Mouse (Mus musculus): Measurements from ENCODE around the gene E430018J23Rik. TPM values are rescaled to one million over a fixed set of nuclear protein-coding genes. Genes with fewer than 3 reads are reported as not detected.
A peak's percentile ranks its signal among the peaks of the same experiment; 100 is the strongest.
"Not testable (repeated sequence)": the region's sequence is repeated elsewhere in the genome, so short reads cannot be mapped to it uniquely, and the experiment has no call there.

E430018J23Rik gene
- polyA plus RNA-seq, 1 experiment from 2014 or later = 8.1 TPM

DNA sequence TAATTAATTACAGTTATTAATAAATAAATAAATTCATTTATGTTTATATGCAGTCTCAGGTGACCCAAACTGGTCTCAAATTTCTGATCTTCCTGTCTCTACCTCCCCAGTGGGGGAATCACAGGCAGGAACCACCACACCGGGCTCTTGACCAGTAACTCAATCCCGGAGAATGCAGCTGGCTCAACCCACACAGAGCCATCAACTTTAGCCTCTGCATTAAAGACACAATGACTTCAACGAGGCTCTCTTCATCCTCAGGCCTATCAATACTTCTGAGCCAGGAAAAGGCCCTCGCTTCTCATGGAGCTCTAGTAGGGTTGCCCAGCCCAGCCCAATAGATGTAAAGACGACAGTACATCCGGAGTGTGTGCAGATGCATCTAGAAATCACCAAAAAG lies 10.7 kb upstream of the E430018J23Rik start:
- H3K27ac ChIP-seq = not testable (repeated sequence)

GRCm38 (mm10) chr7:127402980-127403379 lies 9.6 kb upstream of the E430018J23Rik start:
- no peak overlapping the region for H3K9ac ChIP-seq
- no peak overlapping the region for H3K4me3 ChIP-seq
- H3K27ac ChIP-seq = no peak overlapping the region
- 41% methylated on average over 2 of the region's 2 CpGs for WGBS
- peaks cover 6% of the 10 kb centered on the region for H3K4me1 ChIP-seq
- peaks cover 7% of the 10 kb centered on the region for H3K36me3 ChIP-seq
- no peak for ATAC-seq (ENCODE audit: insufficient number of reproducible peaks, low FRiP score, low TSS enrichment, low read depth)
- no peaks in the 10 kb centered on the region for H3K9me3 ChIP-seq
- H3K27me3 ChIP-seq = no peaks in the 10 kb centered on the region
- H3K4me2 ChIP-seq = no peak overlapping the region

More for the DNA sequence above, 10.7 kb upstream of the E430018J23Rik start:
- not testable (repeated sequence) for H3K4me2 ChIP-seq; H3K9me3 ChIP-seq; H3K9ac ChIP-seq; H3K4me3 ChIP-seq; ATAC-seq (ENCODE audit: insufficient number of reproducible peaks, low FRiP score, low TSS enrichment, low read depth); H3K4me1 ChIP-seq; H3K36me3 ChIP-seq; H3K27me3 ChIP-seq
- 89% methylated on average over 6 of the region's 6 CpGs for WGBS

DNA sequence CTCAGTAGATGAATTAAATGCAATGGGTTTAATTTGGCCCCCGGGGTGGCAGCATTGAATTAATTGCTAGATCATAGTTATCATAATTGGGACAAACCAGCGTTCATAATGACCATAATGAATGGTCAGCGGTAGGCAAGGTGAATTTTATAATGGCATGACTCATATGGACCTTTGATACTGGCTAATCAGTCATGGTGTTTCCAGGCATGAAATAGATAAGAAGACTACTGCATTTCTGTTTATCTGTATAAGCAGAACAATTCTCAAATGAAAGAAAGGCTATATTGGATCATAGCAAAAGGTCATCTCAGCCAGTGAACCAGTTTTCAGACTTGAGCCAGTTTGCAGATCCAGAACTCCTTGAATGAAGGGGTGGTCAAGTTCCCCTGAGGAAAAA lies 6.9 kb upstream of the E430018J23Rik start:
- 61% methylated on average over 3 of the region's 3 CpGs for WGBS
- no peak for ATAC-seq (ENCODE audit: insufficient number of reproducible peaks, low FRiP score, low TSS enrichment, low read depth)
- H3K4me2 ChIP-seq = no peak overlapping the region

DNA sequence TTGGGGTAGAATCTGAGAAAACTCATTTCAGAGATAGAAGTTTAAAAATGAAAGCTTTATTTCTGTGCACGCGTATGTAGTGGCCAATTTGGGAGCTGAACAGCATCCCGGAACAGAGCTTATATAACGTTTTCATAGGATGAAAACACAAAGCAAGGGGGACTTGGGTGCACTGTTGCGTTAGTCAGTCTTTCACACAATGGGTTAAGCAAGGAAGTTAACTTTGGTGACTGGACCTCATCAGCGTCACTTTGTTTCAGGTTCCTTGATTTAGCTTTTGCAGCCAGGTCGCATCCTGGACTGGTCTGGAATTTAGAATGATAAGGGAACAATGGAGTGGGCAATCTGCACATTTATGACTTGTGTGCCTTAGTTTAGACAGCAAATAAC lies 510 bp upstream of the E430018J23Rik start:
- H3K36me3 ChIP-seq = peaks cover 11% of the 10 kb centered on the region
- H3K9ac ChIP-seq = peak overlapping the region; percentile 17; the same call in 1 of the 2 replicates
- peak overlapping the region; percentile 90 for H3K27ac ChIP-seq
- H3K4me1 ChIP-seq = peaks cover 7% of the 10 kb centered on the region
- H3K9me3 ChIP-seq = no peaks in the 10 kb centered on the region
- H3K4me2 ChIP-seq = peak overlapping the region; percentile 81
- 13% methylated on average over 7 of the region's 7 CpGs for WGBS
- no peak for ATAC-seq (ENCODE audit: insufficient number of reproducible peaks, low FRiP score, low TSS enrichment, low read depth)
- H3K27me3 ChIP-seq = no peaks in the 10 kb centered on the region
- H3K4me3 ChIP-seq = peak overlapping the region; percentile 68

More for the DNA sequence above, 6.9 kb upstream of the E430018J23Rik start:
- no peak overlapping the region for H3K27ac ChIP-seq
- peaks cover 7% of the 10 kb centered on the region for H3K36me3 ChIP-seq
- H3K4me1 ChIP-seq = no peaks in the 10 kb centered on the region
- no peak overlapping the region for H3K9ac ChIP-seq
- no peak overlapping the region for H3K4me3 ChIP-seq
- H3K9me3 ChIP-seq = no peaks in the 10 kb centered on the region
- no peaks in the 10 kb centered on the region for H3K27me3 ChIP-seq

DNA sequence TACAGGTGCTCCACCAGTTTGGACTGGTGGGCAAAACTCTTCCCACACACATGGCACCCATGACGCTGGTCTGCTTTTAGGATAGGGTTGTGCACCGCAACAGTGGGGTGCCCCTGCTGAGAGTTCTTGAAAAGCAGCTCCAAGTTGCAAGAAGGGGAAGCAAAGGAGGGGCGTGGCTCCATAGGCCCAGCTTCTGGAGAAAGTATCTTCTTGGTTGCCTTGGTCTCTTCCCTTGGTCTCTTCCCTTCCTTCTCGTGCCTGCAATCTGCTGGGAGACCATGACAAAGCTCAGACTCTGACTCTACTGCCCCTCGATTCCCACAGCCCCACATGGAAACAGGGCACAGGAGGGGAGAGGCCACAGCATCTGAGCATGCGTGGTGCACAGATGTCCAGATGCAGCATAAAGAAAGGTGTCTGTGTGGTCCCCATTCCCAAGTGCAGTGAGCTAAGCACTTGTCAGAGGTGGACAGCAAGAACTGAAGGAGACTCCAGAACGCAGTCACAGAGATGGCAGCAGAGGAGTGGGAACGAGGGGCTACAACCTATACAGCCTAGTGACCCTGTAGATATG lies 1.1 kb downstream of the E430018J23Rik start:
- Histone ChIP-seq H3K4me3 (peak overlapping the region; percentile 68), H3K27ac (0 out of 2 replicates have a peak overlapping the region, but pooled peaks have one; percentile 90), H3K27me3 (no peaks in the 10 kb centered on the region), H3K4me2 (peak overlapping the region; percentile 81), H3K4me1 (peaks cover 7% of the 10 kb centered on the region), H3K9me3 (no peaks in the 10 kb centered on the region), H3K36me3 (peaks cover 11% of the 10 kb centered on the region), H3K9ac (peak overlapping the region; percentile 17; the same call in 1 of the 2 replicates)
- 84% methylated on average over 8 of the region's 8 CpGs for WGBS
- ATAC-seq (ENCODE audit: insufficient number of reproducible peaks, low FRiP score, low TSS enrichment, low read depth) = no peak

DNA sequence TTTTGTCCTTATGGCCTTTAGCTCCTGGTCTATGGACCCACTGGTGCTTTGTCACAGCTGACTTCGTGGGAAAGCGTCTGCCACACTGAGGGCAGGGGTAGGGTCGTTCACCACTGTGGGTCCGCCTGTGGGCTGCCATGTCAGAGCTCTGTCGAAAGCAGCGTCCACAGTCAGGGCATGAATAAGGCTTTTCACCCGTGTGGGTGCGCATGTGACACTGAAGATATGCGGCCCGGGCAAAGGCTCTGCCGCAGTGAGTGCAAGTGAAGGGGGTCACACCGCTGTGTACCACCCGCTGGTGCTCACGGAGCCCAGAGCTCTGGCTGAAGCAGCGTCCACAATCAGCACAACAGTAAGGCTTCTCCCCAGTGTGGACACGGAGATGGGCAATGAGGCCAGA lies 1.9 kb downstream of the E430018J23Rik start:
- H3K4me2 ChIP-seq = no peak overlapping the region
- ATAC-seq (ENCODE audit: insufficient number of reproducible peaks, low FRiP score, low TSS enrichment, low read depth) = no peak

DNA sequence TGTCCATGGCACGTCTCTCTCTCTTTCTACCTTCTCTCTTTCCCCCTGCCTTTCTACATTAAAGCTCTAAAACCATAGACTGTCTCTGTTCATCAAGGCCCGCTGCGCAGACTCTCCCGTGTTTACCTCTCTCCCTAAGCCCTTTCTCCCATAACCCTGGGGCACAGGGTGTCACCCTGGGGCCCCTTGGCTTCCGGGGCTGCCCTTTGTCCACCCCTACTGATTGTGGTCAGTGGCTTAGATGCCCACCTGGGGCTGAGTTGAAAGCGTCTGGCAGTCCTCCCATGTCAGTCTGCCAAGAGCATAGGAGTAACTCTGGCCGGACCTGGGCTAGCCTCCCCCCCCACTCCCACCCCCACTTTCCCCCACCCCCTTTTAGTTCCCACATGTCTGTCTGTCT lies 3.1 kb downstream of the E430018J23Rik start:
- peaks cover 7% of the 10 kb centered on the region for H3K4me1 ChIP-seq
- WGBS = 82% methylated on average over 7 of the region's 7 CpGs
- no peak overlapping the region for H3K9ac ChIP-seq
- H3K27ac ChIP-seq = no peak overlapping the region
- H3K9me3 ChIP-seq = no peaks in the 10 kb centered on the region
- no peaks in the 10 kb centered on the region for H3K27me3 ChIP-seq
- H3K4me2 ChIP-seq = no peak overlapping the region
- no peak for ATAC-seq (ENCODE audit: insufficient number of reproducible peaks, low FRiP score, low TSS enrichment, low read depth)
- H3K36me3 ChIP-seq = peaks cover 15% of the 10 kb centered on the region
- no peak overlapping the region for H3K4me3 ChIP-seq

More for the DNA sequence above, 1.9 kb downstream of the E430018J23Rik start:
- peaks cover 7% of the 10 kb centered on the region for H3K4me1 ChIP-seq
- no peak overlapping the region for H3K27ac ChIP-seq
- H3K36me3 ChIP-seq = peaks cover 11% of the 10 kb centered on the region
- H3K9me3 ChIP-seq = no peaks in the 10 kb centered on the region
- 94% methylated on average over 16 of the region's 16 CpGs for WGBS
- H3K9ac ChIP-seq = no peak overlapping the region
- no peak overlapping the region for H3K4me3 ChIP-seq
- no peaks in the 10 kb centered on the region for H3K27me3 ChIP-seq

GRCm38 (mm10) chr7:127388201-127388600 lies 5.2 kb downstream of the E430018J23Rik start:
- not testable (repeated sequence) for ATAC-seq (ENCODE audit: insufficient number of reproducible peaks, low FRiP score, low TSS enrichment, low read depth)

DNA sequence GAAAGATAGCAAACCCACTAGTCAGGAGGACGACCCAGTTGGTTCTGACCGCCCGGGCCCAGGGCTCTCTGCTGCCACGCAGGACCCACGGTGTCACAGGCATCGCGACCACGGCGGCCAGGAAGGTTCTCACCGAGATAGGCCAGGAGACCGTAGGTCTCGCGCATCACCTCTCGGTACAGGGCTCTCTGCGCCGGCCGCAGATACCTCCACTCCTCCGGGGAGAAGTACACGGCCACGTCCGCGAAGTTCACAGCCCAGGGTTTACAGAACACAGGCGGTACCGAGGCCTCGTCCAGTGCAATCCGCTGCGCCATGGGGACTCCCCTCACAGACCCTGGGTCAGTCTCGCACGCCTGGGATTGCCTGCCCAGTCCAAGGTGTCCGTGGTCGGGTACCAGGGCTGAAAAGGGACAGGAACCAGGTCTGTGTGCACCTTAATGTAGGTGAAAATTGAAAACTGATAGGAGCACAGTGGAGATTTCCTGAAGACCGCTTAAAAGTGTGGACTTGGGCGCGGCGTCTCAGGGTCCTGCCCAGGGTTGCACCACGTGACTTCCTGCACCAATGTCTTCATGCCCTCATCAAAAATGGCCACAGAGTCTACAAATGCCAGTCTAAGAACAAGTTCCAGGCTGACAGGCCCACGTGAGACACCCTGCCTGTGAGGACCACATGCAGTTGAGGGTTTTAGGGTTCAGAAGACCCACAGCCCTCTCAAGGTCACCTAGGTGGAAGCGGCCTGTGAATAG lies 6.6 kb downstream of the E430018J23Rik start, which contains the start of gene 9130019O22Rik:
Gene 9130019O22Rik (minus strand): TSS at position 526 of the 752 bp plus-strand sequence.
- Histone ChIP-seq H3K4me1 (no peaks in the 10 kb centered on the region), H3K9ac (peak within 1 kb of the TSS; percentile 47), H3K4me3 (peak within 1 kb of the TSS; percentile 55), H3K27ac (0 out of 2 replicates have a peak within 1 kb of the TSS, but pooled peaks have one; percentile 27), H3K4me2 (peak within 1 kb of the TSS; percentile 67), H3K27me3 (no peaks in the 10 kb centered on the region), H3K36me3 (peaks cover 21% of the 10 kb centered on the region), H3K9me3 (peaks cover 7% of the 10 kb centered on the region; the same call in 1 of the 2 replicates)
- 15% methylated on average over 38 of the region's 38 CpGs for WGBS
- ATAC-seq (ENCODE audit: insufficient number of reproducible peaks, low FRiP score, low TSS enrichment, low read depth) = peak; percentile 87

More at GRCm38 (mm10) chr7:127388201-127388600, 5.2 kb downstream of the E430018J23Rik start:
- H3K9me3 ChIP-seq, H3K4me3 ChIP-seq, H3K27me3 ChIP-seq, H3K27ac ChIP-seq, H3K4me2 ChIP-seq, H3K9ac ChIP-seq, H3K4me1 ChIP-seq: not testable (repeated sequence)
- H3K36me3 ChIP-seq = peaks cover 25% of the 10 kb centered on the region

DNA sequence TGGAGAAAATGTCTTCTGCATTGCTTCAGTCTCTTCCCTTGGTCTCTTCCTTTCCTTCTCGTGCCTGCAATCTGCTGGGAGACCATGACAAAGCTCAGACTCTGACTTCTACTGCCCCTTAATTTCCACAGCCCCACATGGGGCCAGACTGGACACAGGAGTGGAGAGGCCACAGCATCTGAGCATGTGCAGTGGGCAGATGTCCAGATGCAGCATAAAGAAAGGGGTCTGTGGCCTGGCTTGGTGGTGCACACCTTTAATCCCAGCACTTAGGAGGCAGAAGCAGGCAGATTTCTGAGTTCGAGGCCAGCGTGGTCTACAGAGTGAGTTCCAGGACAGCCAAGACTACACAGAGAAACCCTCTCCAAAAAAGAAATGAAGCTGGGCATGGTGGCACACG lies 7.9 kb downstream of the E430018J23Rik start:
- not testable (repeated sequence) for H3K27me3 ChIP-seq; ATAC-seq (ENCODE audit: insufficient number of reproducible peaks, low FRiP score, low TSS enrichment, low read depth)
- 97% methylated on average over 4 of the region's 4 CpGs for WGBS

GRCm38 (mm10) chr7:127378310-127378921 lies 15.0 kb downstream of the E430018J23Rik start:
- H3K4me3 ChIP-seq = no peak overlapping the region
- 0 out of 2 replicates have a peak, but pooled peaks cover 2% of the 10 kb centered on the region for H3K4me1 ChIP-seq
- H3K9me3 ChIP-seq = no peaks in the 10 kb centered on the region
- no peak overlapping the region for H3K9ac ChIP-seq
- peaks cover 9% of the 10 kb centered on the region for H3K36me3 ChIP-seq
- H3K27me3 ChIP-seq = no peaks in the 10 kb centered on the region
- WGBS = 71% methylated on average over 6 of the region's 6 CpGs
- no peak overlapping the region for H3K27ac ChIP-seq
- no peak for ATAC-seq (ENCODE audit: insufficient number of reproducible peaks, low FRiP score, low TSS enrichment, low read depth)
- H3K4me2 ChIP-seq = no peak overlapping the region

More for the DNA sequence above, 7.9 kb downstream of the E430018J23Rik start:
- not testable (repeated sequence) for H3K4me2 ChIP-seq, H3K4me3 ChIP-seq, H3K4me1 ChIP-seq, H3K9me3 ChIP-seq, H3K27ac ChIP-seq, H3K9ac ChIP-seq
- peaks cover 14% of the 10 kb centered on the region for H3K36me3 ChIP-seq
